Mouse (Mus musculus) brain, embryonic 14.5 days (tissue): Measurements from ENCODE around the gene Tram2.

Experiments used
- CTCF ChIP-seq: fragments of 200-500 bp; IDR thresholded peaks from 2 replicates; pipeline ENCODE4 v1.5.1; 2012; ENCODE audit warnings: inconsistent platforms, mild to moderate bottlenecking, moderate library complexity, borderline replicate concordance; ENCODE audit not compliant: insufficient read depth, insufficient read length; ENCODE audit errors: extremely low read depth
- POLR2A ChIP-seq: fragments of 200-500 bp; IDR thresholded peaks from 2 replicates; pipeline ENCODE4 v1.6.1; 2012; ENCODE audit warnings: mild to moderate bottlenecking, inconsistent platforms, borderline replicate concordance; ENCODE audit not compliant: poor library complexity, insufficient read depth, insufficient read length, severe bottlenecking; ENCODE audit errors: extremely low read depth

GRCm38 (mm10) chr1:21101221-21102006, 22.4 kb upstream of the Tram2 start:
- TF ChIP-seq CTCF = peak; percentile 56; the same call in 1 of the 2 replicates
- TF ChIP-seq POLR2A = no peak
